Mouse (Mus musculus): ENCODE results near the gene Sspn.

The Sspn gene

DNA sequence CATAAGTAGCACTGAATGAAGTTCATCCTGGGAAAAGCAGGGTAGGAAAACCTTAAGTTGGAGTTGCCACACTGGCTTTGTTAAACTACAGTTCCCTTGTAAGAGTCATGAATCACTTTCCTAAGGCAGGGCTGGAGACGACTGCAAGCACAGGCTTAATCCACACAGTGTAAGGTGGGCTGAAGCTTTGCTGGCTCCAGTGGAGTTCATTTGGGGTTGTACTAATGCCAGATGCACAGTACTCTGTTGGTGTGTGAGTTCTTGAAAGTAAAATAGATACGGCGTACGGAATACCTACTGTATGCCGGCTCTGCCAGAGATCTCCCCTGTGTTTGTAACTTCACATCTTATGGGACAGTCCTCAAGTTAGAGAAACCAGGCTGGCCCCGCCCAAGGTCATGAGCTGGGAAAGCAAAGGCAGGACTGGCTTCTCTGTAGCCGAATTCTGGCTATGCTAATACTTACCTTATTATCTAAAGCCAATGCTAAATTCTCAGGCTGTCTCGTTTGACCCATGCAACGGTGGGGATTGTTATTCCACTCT is 3.3 kb downstream of the Sspn start:
- DNase-seq = peak in 1 of 2 experiments; percentile 12

DNA sequence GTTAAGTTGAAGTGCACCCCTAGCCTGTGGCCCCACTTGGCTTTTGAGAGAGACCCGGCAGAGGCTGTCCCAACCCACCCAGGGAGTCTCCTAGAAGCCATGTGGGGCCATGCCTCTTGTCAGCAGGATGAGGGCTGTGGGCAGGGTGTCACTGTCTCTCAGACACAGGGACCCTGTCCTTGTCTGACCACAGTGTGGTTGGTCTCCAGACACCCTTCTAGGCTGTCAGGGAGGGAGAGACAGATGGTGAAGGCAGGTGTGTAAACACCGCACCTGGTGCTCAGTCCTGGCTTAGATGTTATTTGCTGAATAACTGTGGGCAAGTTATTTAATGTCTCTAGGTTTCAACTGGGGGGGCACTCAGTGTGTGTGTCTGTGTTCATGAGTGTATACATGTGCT is 4.5 kb downstream of the Sspn start:
- no peak for DNase-seq

DNA sequence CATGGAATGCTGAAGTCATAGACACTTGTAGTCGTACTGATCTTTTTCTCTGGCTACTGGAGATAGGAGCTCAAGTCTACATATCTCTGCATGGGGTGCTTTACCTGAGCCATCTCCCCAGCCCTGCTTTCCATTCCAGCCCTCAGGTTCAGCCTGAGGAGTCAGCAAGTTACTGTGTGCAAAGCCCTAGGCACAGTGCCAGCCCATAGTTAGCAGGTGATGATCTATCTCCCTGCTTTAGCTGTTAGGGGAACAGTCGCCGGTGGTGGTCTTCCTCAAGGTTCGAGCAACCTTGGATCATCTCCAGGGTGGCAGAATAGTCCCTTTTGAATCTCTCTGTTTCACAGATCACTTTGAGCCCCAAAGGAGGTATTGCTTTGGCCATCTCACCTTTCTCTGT is 5.1 kb downstream of the Sspn start:
- peak; percentile 24 to 38 for DNase-seq

DNA sequence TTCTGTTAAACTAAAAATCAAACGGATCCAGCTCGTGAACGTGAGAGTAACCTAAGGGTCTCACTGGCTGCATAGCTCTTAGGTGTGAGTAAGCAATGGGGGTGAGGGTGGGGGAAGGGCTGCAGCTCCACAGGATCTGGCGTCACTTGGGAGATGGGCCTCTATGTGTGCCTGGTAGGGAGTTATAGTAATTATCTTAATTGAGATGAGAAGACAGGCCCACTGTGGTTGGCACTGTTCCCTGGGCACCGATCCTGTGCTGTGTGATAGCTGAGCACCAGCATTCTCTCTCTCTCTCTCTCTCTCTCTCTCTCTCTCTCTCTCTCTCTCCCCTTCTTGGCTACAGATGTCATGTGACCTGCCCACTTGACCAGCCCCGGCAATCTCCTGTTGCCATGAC is 9.4 kb downstream of the Sspn start:
- DNase-seq = peak in 1 of 2 experiments; percentile 22

DNA sequence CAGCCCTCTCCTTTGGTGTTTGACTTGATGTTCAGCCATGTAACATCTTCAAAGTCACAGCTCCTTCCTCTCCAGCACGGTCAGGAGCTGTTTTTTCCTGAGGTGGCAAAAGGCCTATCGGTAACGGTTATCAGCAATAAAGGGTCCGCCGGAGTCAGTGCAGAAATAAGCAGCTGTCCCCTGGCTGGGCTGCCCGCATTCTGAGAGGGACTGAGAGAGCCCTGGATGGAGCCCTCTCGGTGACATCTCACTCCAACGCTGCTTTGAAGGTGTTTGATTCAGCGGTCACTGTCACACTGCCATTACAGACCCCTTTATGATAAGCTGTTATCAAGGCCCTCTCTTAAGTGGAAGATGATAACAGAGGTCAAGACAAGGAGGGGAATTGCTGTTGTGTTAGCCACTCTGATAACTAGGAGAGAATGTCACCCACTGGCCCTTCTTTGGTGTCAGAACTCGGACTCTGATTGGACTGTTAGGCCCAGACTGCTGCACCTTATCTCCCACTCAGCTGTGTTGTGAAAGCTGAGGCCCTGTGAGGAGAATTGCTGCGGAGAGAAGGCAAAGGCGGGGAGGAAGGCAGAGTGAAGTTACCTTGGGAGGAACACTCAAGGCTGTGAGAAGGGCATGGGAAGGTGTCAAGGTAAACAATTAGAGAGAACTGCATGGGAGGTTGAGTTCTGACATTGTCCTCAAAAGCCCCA is 11.0 kb downstream of the Sspn start:
- no peak for DNase-seq

DNA sequence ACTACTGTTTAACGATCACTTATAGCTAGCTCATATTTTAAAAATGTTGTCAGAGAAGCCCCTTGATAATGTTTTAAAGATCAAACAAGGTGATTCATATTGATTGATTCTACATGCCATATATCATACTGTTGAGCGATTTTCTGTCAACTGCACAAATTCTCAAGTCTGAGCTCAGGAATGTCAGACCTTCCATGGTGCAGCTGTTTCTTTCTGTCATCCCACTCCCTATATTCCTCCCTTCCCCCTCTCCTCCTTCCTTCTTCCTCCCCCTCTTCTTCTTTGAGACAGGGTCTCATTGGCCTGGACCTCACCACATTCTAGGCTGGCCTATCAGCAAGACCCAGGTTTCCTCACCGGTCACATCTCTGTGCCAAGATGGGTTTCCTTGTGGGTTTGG is 12.0 kb downstream of the Sspn start:
- DNase-seq = no peak

DNA sequence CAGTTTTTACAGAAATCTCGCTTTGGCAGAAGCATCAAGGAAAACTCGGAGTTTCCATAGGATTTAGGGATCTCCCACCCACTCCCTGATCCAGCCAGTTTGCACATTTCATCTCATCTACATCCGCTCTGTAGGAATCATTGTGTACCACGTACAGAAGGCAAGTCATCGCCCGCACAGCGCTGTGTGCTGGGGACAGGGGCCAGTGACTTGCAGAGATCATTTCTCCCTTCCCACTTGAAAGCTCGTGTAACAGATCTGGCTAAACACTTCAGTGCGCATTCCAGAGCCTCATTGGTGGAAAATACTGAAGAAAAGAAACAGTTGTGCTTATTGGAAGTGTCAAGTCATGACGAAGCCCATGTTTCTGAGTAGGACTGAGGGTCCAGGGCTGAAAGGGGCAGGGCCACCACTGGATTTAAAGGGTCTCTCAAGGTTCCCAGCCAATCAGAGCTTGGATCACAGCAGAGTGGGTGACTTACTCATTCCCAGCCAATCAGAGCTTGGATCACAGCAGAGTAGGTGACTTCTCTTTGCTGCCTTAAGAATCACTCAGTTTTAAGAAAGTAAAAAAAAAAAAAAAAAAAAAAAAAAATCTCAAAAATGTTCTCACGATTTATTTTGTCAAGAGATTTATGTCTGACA is 14.4 kb downstream of the Sspn start:
- no peak for DNase-seq

DNA sequence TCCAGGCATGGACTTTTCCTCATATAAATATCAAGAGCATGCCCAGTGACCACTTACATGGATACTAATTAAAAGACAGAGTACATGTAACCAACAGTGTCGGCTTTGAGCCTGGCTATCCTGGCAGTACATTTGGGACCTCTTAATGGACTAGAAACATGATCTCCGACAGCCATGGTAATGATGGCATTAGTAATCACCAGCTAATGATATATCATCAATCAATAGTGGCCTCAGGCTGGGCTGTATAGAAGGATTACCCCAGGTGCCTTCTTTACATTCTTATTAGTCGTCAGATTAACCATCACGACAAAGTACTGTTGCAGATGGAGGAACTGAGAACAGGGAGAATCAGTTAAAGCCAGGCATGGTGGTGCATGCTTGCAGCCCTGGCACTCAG is 17.6 kb downstream of the Sspn start:
- DNase-seq = no peak

DNA sequence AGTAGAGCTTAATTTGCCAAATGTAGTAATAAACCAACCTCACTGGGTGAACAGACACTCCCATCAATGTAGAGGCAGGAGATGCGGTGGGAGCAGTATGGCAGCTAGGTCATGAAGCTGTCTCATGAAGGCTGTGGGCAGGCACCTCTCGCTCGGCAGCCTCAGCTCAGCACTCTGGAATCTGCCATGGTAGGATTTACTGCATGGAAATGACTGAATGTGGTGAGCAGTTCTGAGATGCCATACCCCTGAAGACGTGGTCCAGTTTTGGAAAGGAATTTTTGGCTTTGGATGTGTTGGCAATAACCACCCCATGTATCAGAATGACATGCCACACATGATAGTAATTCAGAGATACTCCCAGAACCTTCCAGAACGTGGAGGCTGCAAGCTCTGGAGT is 19.2 kb downstream of the Sspn start:
- DNase-seq = no peak

DNA sequence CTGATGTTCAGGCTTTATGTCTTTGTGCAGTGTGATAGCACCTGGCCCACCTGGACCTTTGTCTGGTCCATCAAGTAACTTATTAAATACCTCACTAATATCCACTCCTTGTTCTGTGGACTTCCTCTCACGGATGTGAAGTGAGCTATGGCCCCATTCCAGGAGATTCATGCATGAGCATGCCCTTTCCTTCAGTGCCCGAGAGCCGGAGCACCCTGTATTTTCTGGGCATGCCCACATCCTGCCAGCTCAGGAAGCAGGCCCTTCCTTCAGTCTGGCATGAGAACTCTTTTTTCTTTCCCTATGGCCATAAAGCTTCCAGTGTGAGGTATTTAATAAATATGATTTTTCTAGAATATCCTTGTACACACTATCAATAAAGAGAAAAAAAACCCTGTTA is 21.2 kb downstream of the Sspn start:
- DNase-seq = peak; percentile 29 to 38

DNA sequence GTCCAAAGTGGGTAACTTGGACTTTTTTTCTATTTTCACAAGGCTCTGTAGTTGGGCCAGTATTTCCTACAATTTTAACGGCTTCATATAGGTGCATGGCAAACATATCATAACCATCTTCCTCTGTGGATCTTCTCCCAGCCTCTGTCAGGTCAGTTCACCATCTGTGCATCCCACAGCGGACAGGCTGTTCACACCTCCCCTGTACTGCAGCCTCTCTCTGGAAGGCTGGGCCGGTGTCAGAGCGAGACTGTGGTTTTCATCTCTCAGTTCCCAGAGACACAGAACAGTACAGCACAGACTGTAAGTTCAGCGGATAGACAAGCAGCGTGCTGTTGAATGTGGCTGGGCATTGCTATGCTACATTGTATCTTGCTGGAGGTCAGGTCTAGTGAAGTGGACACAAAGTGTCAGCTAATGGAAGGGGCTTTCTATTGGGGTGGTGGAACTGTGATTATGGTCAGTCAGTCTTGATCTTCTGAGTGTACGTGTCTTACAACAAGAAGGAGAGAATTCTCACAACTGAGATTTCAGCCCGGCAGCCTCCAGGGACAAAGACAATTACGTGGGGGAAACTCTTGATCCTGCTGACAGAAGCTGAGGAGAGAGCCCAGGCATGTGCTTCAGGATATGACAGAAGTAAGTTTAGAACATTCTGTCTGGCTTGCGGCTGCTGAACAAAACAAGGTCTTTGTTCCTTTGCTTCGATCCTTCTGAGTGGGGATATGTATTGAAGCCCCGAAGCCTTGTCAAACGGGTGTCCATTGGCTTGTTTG is 21.9 kb downstream of the Sspn start:
- DNase-seq = no peak

DNA sequence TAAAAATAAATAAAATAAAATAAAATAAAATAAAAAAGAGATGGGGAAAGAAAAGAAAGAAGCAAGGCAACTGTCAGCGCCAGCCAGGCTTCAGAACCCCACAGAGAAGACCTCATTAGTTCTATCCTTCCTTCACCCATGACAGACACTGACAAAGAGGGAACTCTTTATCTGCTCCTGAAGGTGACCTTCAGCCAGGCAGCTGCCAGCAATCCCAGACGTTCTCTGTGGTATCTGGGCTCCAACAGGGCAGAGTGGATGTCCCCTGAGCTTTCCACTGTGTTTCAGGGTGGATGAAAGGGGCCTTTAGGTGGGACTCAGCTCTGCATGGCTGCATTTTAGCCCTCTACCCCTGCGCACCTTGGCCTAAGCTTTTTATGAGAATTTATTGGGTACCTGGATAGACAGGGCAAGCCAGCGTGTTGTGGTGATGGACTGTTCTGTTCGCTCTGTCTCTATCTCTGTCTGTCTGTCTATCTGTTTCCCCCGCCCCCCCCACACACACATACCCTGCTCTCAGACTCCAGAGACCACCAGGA is 26.1 kb downstream of the Sspn start:
- no peak for DNase-seq

DNA sequence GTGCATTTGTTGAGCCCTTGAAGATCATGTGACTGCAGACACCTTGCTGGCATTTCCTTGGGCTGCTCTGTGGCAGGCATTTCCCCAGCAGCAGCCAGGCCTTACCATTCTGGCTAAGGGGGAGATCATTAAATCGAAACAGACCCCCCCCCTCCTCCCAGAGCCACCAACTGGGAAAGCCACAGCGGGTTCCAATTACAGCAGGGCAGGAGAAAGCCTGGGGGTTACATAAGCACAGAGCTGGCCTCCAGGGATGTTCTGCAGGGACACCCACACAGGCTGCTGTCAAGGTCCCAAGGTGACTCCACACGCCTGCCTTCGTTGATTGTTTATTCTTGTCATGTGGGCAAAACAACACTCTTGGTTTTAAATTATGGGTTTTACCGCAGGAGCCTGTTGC is 26.6 kb downstream of the Sspn start:
- no peak for DNase-seq

DNA sequence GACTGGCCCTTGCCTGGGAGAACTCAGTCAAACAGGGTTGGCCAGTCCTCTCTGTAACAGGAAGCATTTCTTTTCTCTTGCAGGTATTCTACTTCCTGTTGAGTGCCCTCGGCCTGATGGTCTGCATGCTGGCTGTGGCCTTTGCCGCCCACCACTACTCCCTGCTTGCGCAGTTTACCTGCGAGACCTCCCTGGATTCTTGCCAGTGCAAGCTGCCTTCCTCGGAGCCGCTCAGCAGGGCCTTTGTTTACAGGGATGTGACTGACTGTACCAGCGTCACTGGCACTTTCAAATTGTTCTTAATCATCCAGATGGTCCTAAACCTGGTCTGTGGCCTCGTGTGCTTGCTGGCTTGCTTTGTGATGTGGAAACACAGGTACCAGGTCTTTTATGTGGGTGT is 29.6 kb downstream of the Sspn start:
- peak; percentile 31 to 41 for DNase-seq

DNA sequence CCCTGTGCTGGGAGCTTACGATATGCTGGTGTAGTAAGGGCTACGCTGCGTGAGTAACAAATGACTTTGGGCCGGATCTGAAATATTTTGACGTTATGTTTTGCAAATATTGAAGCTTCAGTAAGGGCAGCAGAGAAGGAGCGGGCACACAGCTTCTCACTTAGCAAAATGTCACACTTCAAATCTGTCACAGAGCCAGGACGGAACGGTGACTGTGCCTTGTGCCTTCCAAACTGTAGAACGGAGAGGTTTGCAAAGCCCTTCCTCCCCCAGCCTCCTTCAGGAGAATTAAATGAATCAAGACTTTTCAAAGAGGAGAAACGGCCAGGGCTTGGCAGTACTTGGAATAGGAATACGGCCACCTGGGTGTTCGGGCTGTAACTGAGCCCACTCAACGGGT is 32.5 kb downstream of the Sspn start:
- peak in 1 of 2 experiments; percentile 23 for DNase-seq

DNA sequence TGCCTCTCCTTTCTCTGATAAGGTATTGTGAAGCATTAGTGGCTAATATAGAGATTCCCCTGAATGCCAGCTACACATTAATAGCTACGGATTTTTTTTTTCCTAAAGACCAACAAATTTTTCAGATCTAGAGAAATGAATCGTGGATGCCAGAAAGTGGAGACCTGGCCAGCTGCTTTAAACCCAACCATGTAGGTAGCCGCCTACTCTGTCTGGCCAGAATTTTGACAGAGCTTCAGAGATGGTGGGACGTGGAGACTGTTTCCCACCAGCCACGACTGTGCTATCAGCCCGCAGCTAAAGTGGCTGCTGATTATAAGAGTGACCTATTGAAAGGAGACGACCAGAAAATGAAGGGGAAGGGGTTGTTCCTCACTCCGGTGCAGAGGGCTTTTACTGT is 36.3 kb downstream of the Sspn start:
- DNase-seq = no peak

DNA sequence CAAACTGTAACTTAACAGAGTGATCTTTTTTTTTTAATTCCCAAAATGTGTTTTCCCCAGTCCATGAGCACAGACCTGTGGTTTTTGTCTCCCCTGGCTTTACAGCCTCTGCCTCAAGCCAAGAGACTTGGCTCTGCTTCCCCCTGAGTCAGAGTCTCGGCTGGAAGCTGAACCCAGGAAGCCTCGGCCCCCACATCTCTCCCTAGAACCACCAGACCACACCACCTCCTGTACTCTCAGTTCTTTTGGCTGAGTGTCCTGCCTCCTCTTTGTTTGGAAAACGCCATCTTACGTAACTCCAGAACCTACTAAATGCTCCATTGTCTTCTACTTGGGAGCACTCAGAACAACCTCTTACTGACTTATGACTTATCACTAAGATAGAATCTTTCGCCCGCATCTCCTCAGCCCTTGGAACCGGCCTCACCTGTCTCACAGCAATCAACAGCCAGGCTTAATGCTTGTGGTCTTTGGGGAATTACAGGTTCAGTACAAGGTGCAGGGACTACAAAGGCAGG is 36.9 kb downstream of the Sspn start:
- peak in 1 of 2 experiments; percentile 19 for DNase-seq

DNA sequence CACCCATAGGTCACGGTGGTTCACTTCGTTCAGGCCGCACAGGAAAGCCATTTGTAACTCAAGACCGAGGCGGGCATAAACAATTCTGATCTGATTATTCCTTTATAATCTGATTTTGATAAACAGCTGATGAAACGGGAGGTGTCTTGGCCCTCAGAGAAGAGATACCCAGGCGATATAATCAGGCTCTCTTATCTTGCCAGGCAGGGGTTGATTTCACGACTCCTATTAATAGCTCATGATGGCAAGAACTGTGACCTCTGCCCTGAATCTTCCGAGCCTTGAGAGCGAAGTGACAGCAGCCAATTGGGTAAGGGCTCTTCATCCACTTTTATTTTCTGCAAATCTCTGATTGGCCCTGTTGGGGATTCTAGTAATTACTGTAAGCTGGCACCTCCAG is 37.4 kb downstream of the Sspn start:
- no peak for DNase-seq

DNA sequence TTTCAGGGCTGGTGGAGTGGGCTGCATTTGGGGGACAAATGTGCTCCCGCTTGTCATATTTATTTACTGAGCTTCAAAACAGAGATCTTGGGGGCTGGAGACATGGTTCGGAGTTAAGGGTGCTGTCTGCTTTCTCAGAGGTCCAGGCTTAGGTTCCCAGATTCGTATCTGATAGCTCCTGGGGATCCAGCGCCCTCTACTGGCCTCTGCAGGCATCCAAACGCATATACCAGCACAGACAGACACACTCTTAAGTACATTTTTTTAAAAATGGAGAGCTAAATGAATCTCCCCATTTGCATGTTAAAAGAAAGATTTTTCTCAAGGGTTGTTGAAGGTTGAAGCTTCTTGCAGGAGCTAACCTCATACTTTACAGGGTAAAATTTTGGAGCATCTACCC is 38.1 kb downstream of the Sspn start:
- peak; percentile 24 to 50 for DNase-seq

DNA sequence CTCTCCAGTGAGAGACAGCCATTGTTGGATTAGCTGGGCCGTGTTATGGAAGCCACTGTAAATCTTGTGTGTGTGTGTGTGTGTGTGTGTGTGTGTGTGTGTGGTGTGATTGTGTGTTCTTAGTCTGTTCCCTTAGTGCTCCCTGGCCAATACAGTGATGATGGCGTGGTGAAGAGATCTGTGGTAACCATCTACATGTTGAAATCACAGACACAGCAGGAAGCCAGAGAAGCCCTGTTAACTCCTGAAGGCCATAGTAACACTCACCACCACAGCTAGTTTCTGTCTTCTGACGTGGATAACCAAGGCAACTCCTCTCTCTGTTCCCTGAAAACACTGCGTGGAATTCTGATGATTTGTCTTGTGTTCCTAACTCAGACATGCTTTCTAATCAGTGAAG is 40.7 kb downstream of the Sspn start:
- DNase-seq = no peak

DNA sequence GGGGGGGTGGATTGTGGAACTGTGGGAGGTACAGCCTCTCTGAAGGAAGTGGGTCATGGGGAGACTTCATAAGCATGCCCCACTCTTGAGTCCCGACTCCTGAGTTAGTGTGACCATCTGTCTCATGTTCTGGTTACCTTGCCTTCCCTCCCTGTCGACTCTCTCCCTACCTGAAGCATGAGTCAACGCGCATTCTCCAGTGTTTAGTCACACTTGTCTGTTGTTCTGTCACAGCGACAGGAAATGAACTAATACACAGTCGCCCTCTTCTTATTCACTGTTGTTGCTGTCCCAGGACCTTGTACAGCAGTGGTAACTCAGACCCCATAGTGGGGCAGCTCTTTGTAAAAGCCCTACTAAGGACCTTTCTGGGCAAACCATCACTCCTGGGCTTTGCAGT is 41.4 kb downstream of the Sspn start:
- DNase-seq = no peak

DNA sequence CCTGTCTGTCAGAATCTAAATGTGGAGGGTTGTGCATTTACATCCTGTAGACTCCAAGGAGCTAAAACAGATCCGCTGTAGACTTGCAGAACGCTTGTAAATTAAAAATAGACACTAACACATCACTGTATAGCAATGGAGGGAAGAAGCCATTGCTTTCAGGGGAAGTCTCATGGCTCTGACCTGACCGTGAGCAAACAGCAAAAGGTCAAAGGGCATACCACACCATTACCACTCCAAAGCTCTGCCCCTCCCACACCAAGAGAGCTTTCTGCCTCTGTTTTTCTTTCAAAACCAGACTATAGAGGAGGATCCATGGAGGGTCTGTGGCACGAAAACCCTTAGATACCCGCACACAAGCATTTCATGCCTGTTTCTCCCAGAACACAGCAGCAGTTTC is 41.9 kb downstream of the Sspn start:
- no peak for DNase-seq

DNA sequence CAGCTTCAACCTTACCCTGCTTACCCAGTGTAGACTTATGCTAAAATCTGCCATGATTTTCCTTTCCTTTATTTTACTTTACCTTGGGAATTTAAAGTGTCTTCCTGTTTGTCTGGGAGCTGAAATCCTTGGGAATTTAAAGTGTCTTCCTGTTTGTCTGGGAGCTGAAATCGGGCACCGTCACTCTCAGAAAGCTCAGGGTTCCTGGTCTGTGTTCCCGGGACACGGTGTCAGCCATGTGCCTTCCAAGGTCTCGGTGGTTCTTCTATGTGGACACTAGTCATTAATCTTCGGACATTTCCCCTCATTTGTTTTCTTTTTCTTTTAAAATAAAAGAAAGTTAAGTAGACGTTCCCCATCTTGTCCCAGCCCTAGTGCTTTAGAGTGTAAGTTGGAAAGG is 43.3 kb downstream of the Sspn start:
- DNase-seq = no peak
